Mouse (Mus musculus): ENCODE data around the gene Smdt1.

- TF ChIP-seq MYC (IDR thresholded peaks at IDR 0.05; ENCODE audit: low read depth, low read length) (no peak; the same call in 1 of the 2 replicates), NELFE (IDR thresholded peaks at IDR 0.05; ENCODE audit: low read depth, low read length) (peak; percentile 61; the same call in 1 of the 2 replicates), ZC3H11A (IDR thresholded peaks at IDR 0.05; ENCODE audit: low read depth, low read length) (no peak), E2F4 (IDR thresholded peaks at IDR 0.05; ENCODE audit: borderline replicate concordance, low read depth, low read length) (no peak), POLR2A (IDR thresholded peaks at IDR 0.05; ENCODE audit: control insufficient read depth in 1 of 2, insufficient read depth in 1 of 2, low read depth in 1 of 2, low read length in 2 of 2, poor library complexity in 1 of 2) (peak; percentile 71 to 75; a peak in 2 of 4 replicates), JUND (IDR thresholded peaks at IDR 0.05; ENCODE audit: low read depth, low read length) (no peak), TCF12 (IDR thresholded peaks at IDR 0.05; ENCODE audit: low read depth, low read length) (peak; percentile 0; the same call in 1 of the 2 replicates), HCFC1 (IDR thresholded peaks at IDR 0.05; ENCODE audit: low read depth, low read length) (peak; percentile 85), CTCF (IDR thresholded peaks at IDR 0.05 in 2 of 3, conservative IDR thresholded peaks at IDR 0.05 in 1 of 3; ENCODE audit: control insufficient read depth in 1 of 3, insufficient read depth in 1 of 3, low read depth in 2 of 3, low read length in 3 of 3, poor library complexity in 1 of 3, severe bottlenecking in 1 of 3) (no peak), MAZ (IDR thresholded peaks at IDR 0.05; ENCODE audit: low read depth, low read length) (peak; percentile 88), USF1 (IDR thresholded peaks at IDR 0.05; ENCODE audit: low read depth, low read length) (peak; percentile 84), USF2 (IDR thresholded peaks at IDR 0.05; ENCODE audit: borderline replicate concordance in 1 of 2, insufficient read depth in 1 of 2, low read depth in 1 of 2, low read length in 2 of 2) (no peak), NRF1 (IDR thresholded peaks at IDR 0.05; ENCODE audit: insufficient read depth, low read depth, low read length, poor library complexity, severe bottlenecking) (peak; percentile 89)
These were observed 7.2 kb downstream of the Smdt1 start for GRCm38 (mm10) chr15:82345820-82346470.
